In the genomic region with DNA sequence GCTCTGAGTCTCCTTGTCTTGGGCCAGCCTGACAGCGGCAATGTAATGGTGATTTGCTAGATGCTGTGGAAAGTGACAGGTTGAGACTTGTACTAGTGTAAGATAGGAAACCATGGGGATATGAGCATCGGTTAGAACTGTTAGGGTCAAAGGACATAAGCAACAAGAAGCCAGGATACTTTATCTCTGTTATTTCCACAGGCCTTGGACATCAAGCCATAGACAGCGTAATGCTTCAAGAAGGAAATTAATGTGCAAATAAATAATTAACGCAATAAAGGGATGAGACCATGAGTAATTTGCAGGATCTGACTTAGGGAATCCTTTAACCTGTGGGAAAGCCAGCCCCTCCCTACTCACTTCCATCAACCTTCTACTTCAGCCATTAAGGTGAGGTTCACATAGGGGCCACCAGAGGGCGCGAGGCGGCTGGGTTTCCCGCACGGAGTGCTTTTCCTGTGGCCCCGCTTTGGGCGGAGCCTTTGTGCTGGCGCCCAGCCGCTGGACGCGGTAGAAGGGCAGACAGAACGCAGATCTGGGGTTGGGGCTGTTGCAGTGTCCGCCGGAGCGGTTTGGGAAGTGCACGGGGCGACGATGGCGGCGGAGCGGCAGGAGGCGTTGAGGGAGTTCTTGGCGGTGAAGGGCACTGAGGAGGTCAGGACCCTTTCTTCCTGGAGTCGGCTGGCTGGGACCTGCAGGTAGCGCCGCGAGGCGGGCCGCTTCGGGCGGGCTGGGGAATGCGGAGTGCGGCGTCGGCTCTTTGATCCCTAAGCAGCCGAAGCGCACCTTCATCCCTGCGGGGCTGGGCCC, we compare ENCODE assay signal across 8 mouse cellular contexts.
DNase-seq lines count a peak whose midpoint lies in the region; ATAC-seq lines count a peak whose summit lies in the region.

No protein-coding gene starts in this region.

- 8% methylated on average over 42 of the region's 42 CpGs for WGBS in embryonic facial prominence, embryonic 12.5 days

- peaks cover 11% of the 10 kb centered on the region; the same call in 1 of the 2 replicates for H3K9me3 ChIP-seq in embryonic facial prominence, embryonic 12.5 days

- peak; percentile 58 for DNase-seq in layer of hippocampus, adult 11-12 months (ENCODE audit: low spot score)
- no peak for DNase-seq in layer of hippocampus, adult 9-10 months (ENCODE audit: low spot score)
- peak; percentile 66 to 74 for DNase-seq in heart, adult 18-20 months
- peak; percentile 74 for DNase-seq in kidney, adult 18-20 months
- DNase-seq in liver = peak; percentile 79
- DNase-seq in spleen, postnatal 4 days (ENCODE audit: low spot score in 2 of 2) = peak; percentile 59 to 79

- peak; percentile 95 for ATAC-seq in embryonic facial prominence, embryonic 12.5 days (ENCODE audit: insufficient number of reproducible peaks, insufficient read depth, low FRiP score, low TSS enrichment)
- peak; percentile 59; the same call in 1 of the 2 replicates for ATAC-seq in monocyte, adult 5-6 weeks (replicated peaks; ENCODE audit: insufficient number of reproducible peaks, low FRiP score, low TSS enrichment, poor library complexity, severe bottlenecking)

- H3K36me3 ChIP-seq in embryonic facial prominence, embryonic 12.5 days = peaks cover 9% of the 10 kb centered on the region; the same call in 1 of the 2 replicates

- H3K27me3 ChIP-seq in embryonic facial prominence, embryonic 12.5 days = no peaks in the 10 kb centered on the region

- no peak overlapping the region for H3K27ac ChIP-seq in embryonic facial prominence, embryonic 12.5 days

- H3K9ac ChIP-seq in embryonic facial prominence, embryonic 12.5 days = peak overlapping the region; percentile 68

- H3K4me3 ChIP-seq in embryonic facial prominence, embryonic 12.5 days = peak overlapping the region; percentile 48

- peak overlapping the region; percentile 63 for H3K4me2 ChIP-seq in embryonic facial prominence, embryonic 12.5 days (replicated peaks)

- H3K4me1 ChIP-seq in embryonic facial prominence, embryonic 12.5 days = no peaks in the 10 kb centered on the region
